Mouse (Mus musculus): ENCODE data around the gene Cacng6. TPM values are rescaled to one million over a fixed set of nuclear protein-coding genes. Genes with fewer than 3 reads are reported as not detected.

Gene Cacng6
- polyA plus RNA-seq, 1 experiment = not detected

- H3K27me3 ChIP-seq (ENCODE audit: control insufficient read depth) = peaks cover 65% of the 10 kb centered on the region
- H3K36me3 ChIP-seq (ENCODE audit: control insufficient read depth) = no peaks in the 10 kb centered on the region
- H3K9me3 ChIP-seq (ENCODE audit: control insufficient read depth, low read length) = no peaks in the 10 kb centered on the region
- no peak for TF ChIP-seq TAL1 (IDR thresholded peaks at IDR 0.05; ENCODE audit: low read length)
- no peak for TF ChIP-seq GATA1 (IDR thresholded peaks at IDR 0.05; ENCODE audit: low read length)
- no peaks in the 10 kb centered on the region for H3K4me1 ChIP-seq (ENCODE audit: control insufficient read depth)
- H3K4me3 ChIP-seq (replicated peaks) = no peak overlapping the region
Observed at GRCm38 (mm10) chr7:3412036-3412435, 12.0 kb upstream of the Cacng6 start.

DNA sequence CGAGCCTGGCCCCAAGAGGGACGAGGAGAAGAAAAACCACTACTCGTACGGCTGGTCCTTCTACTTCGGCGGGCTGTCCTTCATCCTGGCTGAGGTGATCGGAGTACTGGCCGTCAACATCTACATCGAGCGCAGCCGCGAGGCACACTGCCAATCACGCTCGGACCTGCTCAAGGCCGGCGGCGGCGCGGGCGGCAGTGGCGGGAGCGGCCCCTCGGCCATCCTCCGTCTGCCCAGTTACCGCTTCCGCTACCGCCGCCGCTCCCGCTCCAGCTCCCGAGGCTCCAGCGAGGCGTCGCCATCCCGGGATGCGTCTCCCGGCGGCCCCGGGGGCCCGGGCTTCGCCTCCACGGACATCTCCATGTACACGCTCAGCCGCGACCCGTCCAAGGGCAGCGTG is 9.1 kb upstream of the Cacng6 start:
- Histone ChIP-seq H3K4me3 (replicated peaks) (no peak overlapping the region), H3K27me3 (ENCODE audit: control insufficient read depth) (peaks cover 74% of the 10 kb centered on the region)

GRCm38 (mm10) chr7:3415378-3415777 is 8.6 kb upstream of the Cacng6 start:
- H3K9me3 ChIP-seq (ENCODE audit: control insufficient read depth, low read length) = no peaks in the 10 kb centered on the region
- H3K4me1 ChIP-seq (ENCODE audit: control insufficient read depth) = no peaks in the 10 kb centered on the region
- TF ChIP-seq GATA1 (IDR thresholded peaks at IDR 0.05; ENCODE audit: low read length) = no peak
- no peak for TF ChIP-seq TAL1 (IDR thresholded peaks at IDR 0.05; ENCODE audit: low read length)
- H3K36me3 ChIP-seq (ENCODE audit: control insufficient read depth) = no peaks in the 10 kb centered on the region
- peaks cover 71% of the 10 kb centered on the region for H3K27me3 ChIP-seq (ENCODE audit: control insufficient read depth)
- H3K4me3 ChIP-seq (replicated peaks) = no peak overlapping the region

More for the DNA sequence above, 9.1 kb upstream of the Cacng6 start:
- no peaks in the 10 kb centered on the region for H3K4me1 ChIP-seq (ENCODE audit: control insufficient read depth)
- H3K36me3 ChIP-seq (ENCODE audit: control insufficient read depth) = no peaks in the 10 kb centered on the region
- no peak for TF ChIP-seq GATA1 (IDR thresholded peaks at IDR 0.05; ENCODE audit: low read length)
- no peak for TF ChIP-seq TAL1 (IDR thresholded peaks at IDR 0.05; ENCODE audit: low read length)
- no peaks in the 10 kb centered on the region for H3K9me3 ChIP-seq (ENCODE audit: control insufficient read depth, low read length)

DNA sequence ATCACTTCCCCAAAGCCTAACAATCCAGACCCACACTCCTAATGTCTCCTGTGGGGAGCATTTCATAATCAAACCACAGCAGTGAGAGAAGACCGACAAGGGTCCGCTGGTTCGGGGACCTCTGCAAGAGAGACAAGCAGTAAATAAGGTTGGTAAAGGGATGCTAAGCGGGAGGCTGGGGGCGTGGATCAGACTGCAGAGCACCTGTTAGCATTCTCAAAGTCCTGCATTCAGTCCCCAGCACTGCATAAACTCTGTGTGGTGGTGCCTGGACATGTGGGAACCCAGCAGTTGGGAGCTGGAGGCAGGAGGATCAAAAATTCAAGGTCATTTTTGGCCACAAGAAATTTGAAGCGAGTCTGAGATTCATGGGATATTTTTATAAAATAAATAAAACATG is 4.1 kb upstream of the Cacng6 start:
- H3K27me3 ChIP-seq (ENCODE audit: control insufficient read depth) = peaks cover 58% of the 10 kb centered on the region
- no peak for TF ChIP-seq TAL1 (IDR thresholded peaks at IDR 0.05; ENCODE audit: low read length)
- TF ChIP-seq GATA1 (IDR thresholded peaks at IDR 0.05; ENCODE audit: low read length) = no peak

GRCm38 (mm10) chr7:3420466-3420865 is 3.5 kb upstream of the Cacng6 start:
- no peak for TF ChIP-seq TAL1 (IDR thresholded peaks at IDR 0.05; ENCODE audit: low read length)
- TF ChIP-seq GATA1 (IDR thresholded peaks at IDR 0.05; ENCODE audit: low read length) = no peak
- peaks cover 58% of the 10 kb centered on the region for H3K27me3 ChIP-seq (ENCODE audit: control insufficient read depth)
- no peaks in the 10 kb centered on the region for H3K9me3 ChIP-seq (ENCODE audit: control insufficient read depth, low read length)
- H3K4me1 ChIP-seq (ENCODE audit: control insufficient read depth) = no peaks in the 10 kb centered on the region
- H3K36me3 ChIP-seq (ENCODE audit: control insufficient read depth) = no peaks in the 10 kb centered on the region
- no peak overlapping the region for H3K4me3 ChIP-seq (replicated peaks)

More for the DNA sequence above, 4.1 kb upstream of the Cacng6 start:
- no peaks in the 10 kb centered on the region for H3K9me3 ChIP-seq (ENCODE audit: control insufficient read depth, low read length)
- H3K4me3 ChIP-seq (replicated peaks) = no peak overlapping the region
- H3K36me3 ChIP-seq (ENCODE audit: control insufficient read depth) = no peaks in the 10 kb centered on the region
- H3K4me1 ChIP-seq (ENCODE audit: control insufficient read depth) = no peaks in the 10 kb centered on the region

GRCm38 (mm10) chr7:3421297-3421696 is 2.7 kb upstream of the Cacng6 start:
- TF ChIP-seq TAL1 (IDR thresholded peaks at IDR 0.05; ENCODE audit: low read length) (no peak), GATA1 (IDR thresholded peaks at IDR 0.05; ENCODE audit: low read length) (no peak)
- H3K4me1 ChIP-seq (ENCODE audit: control insufficient read depth) = no peaks in the 10 kb centered on the region
- H3K4me3 ChIP-seq (replicated peaks) = no peak overlapping the region
- peaks cover 52% of the 10 kb centered on the region for H3K27me3 ChIP-seq (ENCODE audit: control insufficient read depth)
- H3K36me3 ChIP-seq (ENCODE audit: control insufficient read depth) = no peaks in the 10 kb centered on the region
- no peaks in the 10 kb centered on the region for H3K9me3 ChIP-seq (ENCODE audit: control insufficient read depth, low read length)

DNA sequence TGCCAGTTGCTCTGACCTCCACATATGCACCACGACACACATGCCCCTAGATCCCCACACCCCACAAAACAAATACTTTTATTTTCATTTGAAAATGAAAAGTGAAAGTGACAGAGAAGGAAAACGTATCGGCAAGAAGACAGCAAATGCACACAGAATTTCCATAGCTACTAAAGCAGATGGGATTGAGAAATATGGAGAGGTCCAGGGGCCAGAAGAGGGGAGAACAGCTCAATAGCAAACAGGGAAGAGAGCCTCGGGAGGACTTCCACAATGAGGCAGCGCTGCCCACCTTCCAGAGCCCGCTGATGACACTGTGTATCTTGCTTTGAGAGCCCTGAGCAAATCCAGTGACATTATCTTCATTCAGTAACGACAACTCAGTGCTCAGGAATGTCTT is 1.9 kb upstream of the Cacng6 start:
- H3K36me3 ChIP-seq (ENCODE audit: control insufficient read depth) = no peaks in the 10 kb centered on the region
- no peaks in the 10 kb centered on the region for H3K9me3 ChIP-seq (ENCODE audit: control insufficient read depth, low read length)
- TF ChIP-seq GATA1 (IDR thresholded peaks at IDR 0.05; ENCODE audit: low read length) (no peak), TAL1 (IDR thresholded peaks at IDR 0.05; ENCODE audit: low read length) (no peak)
- H3K27me3 ChIP-seq (ENCODE audit: control insufficient read depth) = peaks cover 45% of the 10 kb centered on the region
- no peaks in the 10 kb centered on the region for H3K4me1 ChIP-seq (ENCODE audit: control insufficient read depth)
- H3K4me3 ChIP-seq (replicated peaks) = no peak overlapping the region

DNA sequence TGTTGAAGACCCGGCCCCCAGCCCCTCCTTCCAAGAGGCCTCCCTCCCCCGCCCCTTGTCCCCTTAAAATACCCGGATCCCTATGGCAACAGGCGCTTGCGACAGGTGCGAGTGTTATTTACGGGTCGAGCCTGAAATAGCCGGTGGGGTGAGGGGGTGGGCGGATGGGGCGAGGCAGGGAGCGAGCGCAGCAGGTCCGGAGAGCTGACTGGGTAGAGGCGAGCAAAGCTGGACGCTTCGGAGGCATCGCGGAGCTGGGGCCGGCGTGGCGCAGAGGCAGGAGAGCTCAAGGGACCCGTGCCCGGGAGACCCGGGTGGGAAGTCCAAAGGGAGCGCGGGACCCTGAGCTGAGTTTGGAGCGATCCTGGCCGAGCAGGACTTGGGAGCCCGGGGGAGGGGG is 565 bp upstream of the Cacng6 start:
- H3K4me3 ChIP-seq (replicated peaks) = no peak overlapping the region
- peaks cover 36% of the 10 kb centered on the region for H3K27me3 ChIP-seq (ENCODE audit: control insufficient read depth)
- H3K4me1 ChIP-seq (ENCODE audit: control insufficient read depth) = no peaks in the 10 kb centered on the region
- no peaks in the 10 kb centered on the region for H3K9me3 ChIP-seq (ENCODE audit: control insufficient read depth, low read length)
- TF ChIP-seq TAL1 (IDR thresholded peaks at IDR 0.05; ENCODE audit: low read length) (no peak), GATA1 (IDR thresholded peaks at IDR 0.05; ENCODE audit: low read length) (no peak)
- no peaks in the 10 kb centered on the region for H3K36me3 ChIP-seq (ENCODE audit: control insufficient read depth)

DNA sequence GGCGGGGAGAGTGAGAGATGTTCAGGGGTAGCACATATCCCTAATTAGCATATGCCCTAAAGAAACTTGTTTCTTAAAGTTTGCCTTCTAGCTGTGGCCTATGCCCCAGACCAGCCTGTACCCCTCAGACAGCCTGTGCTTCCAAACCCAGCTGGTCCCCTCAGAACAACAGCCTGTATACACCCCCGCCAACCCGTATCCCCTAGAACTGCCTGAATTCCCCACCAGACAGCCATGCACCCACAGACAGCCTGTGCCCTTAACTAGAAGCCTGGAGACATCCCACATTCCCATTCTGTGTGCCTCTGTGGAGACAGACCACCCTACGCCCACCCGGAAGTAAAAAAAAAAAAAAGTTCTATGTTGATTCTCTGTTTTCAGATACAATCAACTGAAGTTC is 1.1 kb downstream of the Cacng6 start:
- no peaks in the 10 kb centered on the region for H3K9me3 ChIP-seq (ENCODE audit: control insufficient read depth, low read length)
- TF ChIP-seq GATA1 (IDR thresholded peaks at IDR 0.05; ENCODE audit: low read length) (no peak), TAL1 (IDR thresholded peaks at IDR 0.05; ENCODE audit: low read length) (no peak)
- peaks cover 36% of the 10 kb centered on the region for H3K27me3 ChIP-seq (ENCODE audit: control insufficient read depth)

DNA sequence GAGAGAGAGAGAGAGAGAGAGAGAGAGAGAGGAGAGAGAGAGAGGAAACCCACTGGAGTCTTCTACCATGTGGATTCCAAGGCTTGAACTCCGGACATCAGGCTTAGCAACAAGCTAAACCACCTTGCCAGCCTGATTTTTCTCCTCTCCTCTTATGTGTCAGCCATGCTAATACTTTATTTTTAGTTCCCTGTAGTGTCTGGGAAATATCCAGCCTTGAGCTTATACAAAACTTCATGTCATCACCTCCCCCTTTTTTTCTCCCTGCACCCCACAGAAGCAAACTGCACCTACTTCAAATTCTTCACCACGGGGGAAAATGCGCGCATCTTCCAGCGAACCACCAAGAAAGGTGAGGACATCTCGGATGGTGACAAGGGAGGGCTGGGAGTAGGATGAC is 6.2 kb downstream of the Cacng6 start:
- no peak for TF ChIP-seq TAL1 (IDR thresholded peaks at IDR 0.05; ENCODE audit: low read length)
- no peak for TF ChIP-seq GATA1 (IDR thresholded peaks at IDR 0.05; ENCODE audit: low read length)
- Histone ChIP-seq H3K4me1 (ENCODE audit: control insufficient read depth) (no peaks in the 10 kb centered on the region), H3K36me3 (ENCODE audit: control insufficient read depth) (no peaks in the 10 kb centered on the region), H3K27me3 (ENCODE audit: control insufficient read depth) (peaks cover 4% of the 10 kb centered on the region), H3K9me3 (ENCODE audit: control insufficient read depth, low read length) (peaks cover 4% of the 10 kb centered on the region), H3K4me3 (replicated peaks) (no peak overlapping the region)

More for the DNA sequence above, 1.1 kb downstream of the Cacng6 start:
- no peaks in the 10 kb centered on the region for H3K4me1 ChIP-seq (ENCODE audit: control insufficient read depth)
- H3K36me3 ChIP-seq (ENCODE audit: control insufficient read depth) = no peaks in the 10 kb centered on the region
- no peak overlapping the region for H3K4me3 ChIP-seq (replicated peaks)
